Mouse (Mus musculus): ENCODE results near the gene Cdk14.
"Not testable (repeated sequence)": the region's sequence is repeated elsewhere in the genome, so short reads cannot be mapped to it uniquely, and the experiment has no call there.

Cdk14 gene

DNA sequence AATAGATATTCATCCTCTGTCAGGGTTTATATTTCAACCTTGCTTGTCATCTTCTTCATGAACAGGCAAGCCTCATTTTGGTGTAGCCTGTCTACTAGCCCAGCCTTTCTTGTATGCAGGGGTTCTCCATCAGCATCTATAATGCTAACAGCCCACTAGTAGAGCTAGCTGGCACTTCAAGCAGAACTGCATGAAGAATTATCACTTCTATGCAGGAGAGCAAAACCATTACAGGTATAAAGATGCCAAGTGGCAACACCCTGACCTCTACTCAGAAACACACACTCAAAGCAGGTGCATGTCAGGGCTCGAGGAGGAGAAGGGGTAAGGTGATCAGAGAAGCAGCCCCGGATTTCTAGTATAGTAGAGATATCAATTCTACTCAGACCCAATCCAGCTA lies 155.4 kb downstream of the Cdk14 start:
- DNase-seq (ENCODE audit: low spot score in 2 of 2) = no peak

DNA sequence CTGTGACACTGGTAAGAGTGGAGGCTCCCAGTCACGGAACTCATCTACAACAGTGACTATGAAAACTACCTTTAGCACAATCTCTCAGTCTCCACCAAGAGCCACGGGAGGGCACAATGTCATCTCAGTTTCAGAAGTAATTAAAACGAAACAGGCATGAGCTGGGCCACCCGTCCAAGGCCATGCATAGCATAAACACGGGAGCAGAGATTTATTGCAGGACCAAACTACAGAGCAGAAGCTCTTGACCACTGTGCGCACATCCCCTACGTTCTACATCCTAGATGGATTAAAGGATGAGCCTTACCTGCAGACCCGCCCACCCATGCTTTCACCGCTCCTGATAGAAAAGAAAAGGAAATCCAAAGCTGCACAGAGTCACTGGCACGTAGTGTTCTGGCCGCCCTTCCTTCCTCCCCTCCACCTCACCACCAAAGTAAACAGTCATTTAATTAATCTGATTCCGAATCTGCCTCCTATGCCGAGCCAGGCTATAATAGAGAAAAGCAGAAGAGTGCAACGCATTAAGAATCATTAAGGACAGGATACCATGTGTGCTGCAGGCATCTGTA lies 158.3 kb downstream of the Cdk14 start:
- no peak for DNase-seq (ENCODE audit: low spot score in 2 of 2)

DNA sequence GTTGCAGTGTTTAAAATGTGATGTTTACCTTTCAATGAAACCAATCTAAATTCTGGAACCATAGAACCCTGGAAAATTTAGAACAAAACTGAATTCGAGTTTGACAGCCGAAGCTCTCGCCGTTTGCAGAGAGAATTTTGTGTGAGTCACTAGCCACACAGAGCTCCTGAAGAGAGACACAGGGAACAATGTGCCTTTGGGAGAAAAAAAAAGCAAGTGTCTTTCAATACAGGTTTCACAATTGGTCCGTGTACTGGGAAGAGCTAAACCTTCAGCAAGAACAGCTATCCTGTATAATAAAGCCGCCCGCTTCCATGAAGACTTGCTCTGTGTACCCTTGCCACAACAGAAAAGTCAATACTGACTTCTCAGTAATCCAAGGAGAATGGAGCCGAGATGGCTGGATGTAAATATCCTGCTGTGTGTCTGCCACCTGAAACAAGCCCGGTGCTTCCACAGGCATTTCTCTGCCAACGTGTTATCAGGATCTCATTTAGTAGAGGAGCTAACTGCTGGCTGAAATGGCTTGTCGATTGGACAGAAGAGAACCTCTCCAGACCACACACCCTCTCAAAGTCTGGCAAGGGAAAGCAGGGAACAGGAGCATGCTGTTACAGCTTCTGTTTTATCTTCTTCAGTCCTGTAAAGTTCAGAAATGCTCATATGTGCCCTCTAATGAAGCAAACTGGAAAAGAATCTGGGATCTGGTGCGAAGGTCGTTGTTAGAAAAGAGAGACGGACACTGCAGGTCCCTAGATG lies 159.0 kb downstream of the Cdk14 start:
- DNase-seq (ENCODE audit: low spot score in 2 of 2) = no peak

DNA sequence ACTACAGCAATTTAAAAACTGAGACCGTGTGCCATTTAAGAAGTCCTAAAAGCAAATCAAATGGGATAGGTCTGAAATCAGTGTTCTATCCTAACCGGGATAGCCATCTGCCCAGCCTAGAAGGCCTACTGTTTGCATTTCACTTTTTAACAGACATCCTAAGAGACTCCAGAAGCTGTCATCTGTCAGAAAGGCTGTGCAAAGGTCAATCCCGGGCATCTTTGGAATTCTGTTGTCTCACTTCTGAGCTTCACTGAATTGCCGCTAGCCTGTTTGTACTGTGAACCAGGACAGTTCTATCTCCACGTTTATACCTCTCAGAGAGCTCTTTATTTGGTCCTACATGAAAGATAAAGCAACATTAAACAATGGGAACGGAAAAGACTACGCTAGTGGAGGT lies 159.8 kb downstream of the Cdk14 start:
- no peak for DNase-seq (ENCODE audit: low spot score in 2 of 2)

DNA sequence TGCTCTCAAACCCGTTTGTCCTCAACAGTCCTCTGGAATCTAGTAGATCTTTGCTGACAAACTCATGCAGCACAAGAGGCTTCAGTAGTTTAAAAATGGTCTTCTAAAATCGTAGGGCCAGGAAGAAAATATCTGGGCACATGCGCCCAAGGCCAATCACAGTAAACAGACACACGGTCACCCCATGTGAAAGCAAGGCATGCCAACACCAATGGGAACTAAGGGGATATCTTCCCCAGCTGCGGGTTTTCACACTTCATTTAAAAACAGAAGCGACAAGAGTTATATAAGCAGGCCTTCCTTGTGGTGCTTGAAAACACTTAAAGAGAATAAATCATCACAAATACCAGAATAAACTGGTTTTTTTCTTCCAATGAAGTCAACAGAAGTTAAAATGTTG lies 165.7 kb downstream of the Cdk14 start:
- DNase-seq (ENCODE audit: low spot score in 2 of 2) = peak; percentile 23 to 51

DNA sequence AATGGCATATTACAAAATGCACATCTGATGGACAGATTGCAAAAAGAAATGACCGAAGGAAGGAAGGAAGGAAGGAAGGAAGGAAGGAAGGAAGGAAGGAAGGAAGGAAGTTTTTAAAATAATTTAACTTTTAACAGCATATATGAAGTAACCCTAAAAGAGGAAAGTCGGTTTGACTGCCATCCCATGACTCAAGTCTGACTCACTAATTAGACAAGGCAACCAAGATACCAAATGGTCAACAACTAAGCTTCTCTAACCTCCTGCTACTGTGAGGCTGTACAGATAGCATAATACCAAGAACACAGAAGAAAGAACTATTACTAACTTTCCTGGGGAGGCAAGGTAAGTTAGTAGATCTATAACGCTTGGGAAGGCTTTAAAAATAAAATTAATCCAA lies 166.9 kb downstream of the Cdk14 start:
- no peak for DNase-seq (ENCODE audit: low spot score in 2 of 2)

DNA sequence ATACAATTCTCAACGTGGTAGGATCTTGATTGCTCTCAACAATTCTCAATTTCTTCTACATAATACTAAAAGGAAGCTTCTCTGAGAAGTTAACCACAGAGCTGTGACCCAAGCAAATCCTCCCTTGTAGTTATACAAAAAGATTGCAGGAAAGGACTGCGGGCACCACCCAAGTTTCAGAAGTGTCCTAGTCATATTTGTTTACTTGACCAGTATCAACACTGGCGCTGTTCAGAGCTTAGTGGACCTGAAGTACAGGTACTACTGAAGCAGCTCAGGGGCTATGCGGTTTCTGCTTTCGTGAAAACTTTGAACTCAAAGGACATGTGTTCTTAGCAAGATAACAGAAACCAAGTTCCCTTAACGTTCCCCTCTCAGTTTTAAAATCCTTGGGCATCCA lies 172.4 kb downstream of the Cdk14 start:
- DNase-seq (ENCODE audit: low spot score in 2 of 2) = no peak

DNA sequence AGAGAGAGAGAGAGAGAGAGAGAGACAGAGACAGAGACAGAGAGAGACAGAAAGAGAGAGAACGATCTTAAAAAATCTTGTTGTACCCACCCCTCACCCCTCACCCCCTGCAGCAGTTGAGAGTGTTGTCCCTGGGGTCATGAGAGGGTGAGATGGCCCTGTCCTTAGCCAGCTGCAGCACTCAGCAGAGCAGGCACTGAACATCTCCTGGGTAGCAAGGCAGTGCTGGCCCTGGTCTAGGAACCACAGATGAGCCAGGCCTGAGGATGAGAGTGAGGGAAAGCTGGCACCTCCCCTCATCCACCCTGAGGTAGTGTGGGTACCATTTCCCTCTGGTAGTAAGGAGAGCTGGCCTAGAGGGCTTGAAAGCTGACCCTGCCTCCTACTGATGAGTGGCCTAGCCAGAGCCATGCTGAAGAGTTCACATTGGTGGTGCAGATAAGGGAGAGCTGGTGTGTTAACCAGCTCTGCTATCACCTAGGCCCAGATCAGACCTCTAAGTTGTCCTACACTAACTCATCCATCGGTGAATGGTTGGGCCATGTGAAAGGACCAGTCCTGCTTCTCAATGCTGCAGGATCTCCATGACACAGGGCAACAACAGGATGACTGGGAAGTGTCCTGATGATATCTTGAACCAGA lies 173.5 kb downstream of the Cdk14 start:
- DNase-seq (ENCODE audit: low spot score in 2 of 2) = no peak

DNA sequence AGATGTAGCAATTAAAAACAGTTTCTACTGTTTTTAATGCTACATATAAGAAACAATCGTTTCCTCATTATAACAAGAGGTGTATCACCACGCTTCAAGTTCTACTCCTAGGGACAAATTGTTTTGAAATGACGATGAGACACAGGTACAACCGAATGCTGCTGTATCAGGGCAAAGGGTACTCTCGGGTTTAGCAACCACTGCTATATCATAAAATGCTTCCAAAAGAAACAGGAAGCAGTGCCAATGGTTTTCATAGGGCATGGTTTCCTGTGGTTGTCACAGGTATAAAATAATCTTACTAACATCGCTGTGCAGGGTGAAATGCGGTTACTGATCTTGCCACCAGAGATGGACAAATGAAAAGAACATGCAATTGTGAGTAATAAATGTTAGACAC lies 174.9 kb downstream of the Cdk14 start:
- DNase-seq (ENCODE audit: low spot score in 2 of 2) = no peak

DNA sequence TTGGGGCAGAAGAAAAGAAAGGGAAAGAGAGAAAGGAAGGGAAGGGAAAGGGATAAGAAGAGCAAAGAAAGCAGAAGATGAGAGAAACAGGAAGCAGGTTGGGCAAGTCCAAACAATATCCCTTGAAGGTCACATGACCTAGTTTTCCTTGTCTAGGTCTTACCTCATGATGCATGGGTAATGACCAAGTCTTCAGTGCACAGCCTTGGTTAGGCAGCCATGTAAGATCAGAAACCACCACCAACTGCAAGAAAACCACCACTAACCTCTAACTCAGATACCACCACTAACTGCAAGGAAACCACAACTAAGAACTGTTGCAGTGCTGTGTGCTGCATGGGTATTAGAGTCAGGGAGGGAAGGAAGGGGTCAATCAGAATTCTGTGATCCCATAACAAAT lies 176.5 kb downstream of the Cdk14 start:
- DNase-seq (ENCODE audit: low spot score in 2 of 2) = no peak

DNA sequence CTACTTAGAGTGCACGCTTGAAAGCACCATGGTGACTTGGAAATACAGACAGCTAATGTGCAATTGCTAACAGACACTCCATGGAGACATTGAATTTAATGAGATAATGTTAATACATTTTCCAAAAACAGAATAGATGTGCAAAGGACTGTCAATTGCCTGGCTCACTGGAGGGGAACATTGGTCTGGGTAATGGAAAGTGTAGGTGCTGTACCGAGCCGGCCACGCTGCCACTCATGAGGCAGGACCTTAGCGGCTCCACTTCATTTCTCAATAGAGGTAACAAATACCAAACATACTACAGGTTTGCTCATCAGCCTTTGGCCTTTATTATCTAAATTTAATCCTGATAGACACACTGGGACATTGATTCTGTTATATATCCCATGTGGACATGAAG lies 177.4 kb downstream of the Cdk14 start:
- no peak for DNase-seq (ENCODE audit: low spot score in 2 of 2)

DNA sequence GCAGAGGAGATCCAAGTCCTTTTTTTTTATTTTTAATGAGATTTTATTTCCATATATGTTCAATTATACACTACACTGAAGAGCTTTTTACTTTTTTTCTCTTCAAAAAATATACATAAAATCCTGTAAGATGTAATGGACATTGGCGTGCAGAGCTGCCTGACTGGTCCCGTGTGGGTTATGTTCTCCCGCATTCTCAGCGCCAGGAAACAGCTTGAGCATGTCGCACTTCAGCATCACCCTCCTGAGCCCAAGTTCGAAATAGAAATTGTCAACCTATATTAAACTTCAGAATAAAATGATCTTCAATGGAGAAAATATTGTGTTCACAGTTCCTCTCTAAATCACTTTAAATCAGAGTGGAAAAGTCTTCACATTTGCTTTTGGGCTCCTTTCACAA lies 179.0 kb downstream of the Cdk14 start:
- no peak for DNase-seq (ENCODE audit: low spot score in 2 of 2)

DNA sequence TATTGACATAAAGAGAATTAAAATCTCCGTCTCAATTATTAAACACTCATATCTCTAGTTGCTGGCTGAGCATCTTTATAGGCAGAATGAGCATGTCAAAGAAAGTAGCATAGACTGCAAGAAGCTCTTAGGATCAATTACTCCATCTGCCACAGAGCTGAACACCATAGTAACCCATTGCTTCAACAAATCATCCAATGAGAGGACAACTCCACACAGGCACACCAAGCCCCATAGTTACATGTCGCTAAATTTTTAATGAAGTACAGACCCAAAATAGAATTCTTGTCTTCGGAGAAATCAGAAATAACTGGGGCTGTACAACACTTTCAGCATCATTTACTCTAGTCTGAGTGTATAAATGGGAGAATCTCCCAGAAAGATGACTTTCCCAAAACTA lies 180.0 kb downstream of the Cdk14 start:
- no peak for DNase-seq (ENCODE audit: low spot score in 2 of 2)

DNA sequence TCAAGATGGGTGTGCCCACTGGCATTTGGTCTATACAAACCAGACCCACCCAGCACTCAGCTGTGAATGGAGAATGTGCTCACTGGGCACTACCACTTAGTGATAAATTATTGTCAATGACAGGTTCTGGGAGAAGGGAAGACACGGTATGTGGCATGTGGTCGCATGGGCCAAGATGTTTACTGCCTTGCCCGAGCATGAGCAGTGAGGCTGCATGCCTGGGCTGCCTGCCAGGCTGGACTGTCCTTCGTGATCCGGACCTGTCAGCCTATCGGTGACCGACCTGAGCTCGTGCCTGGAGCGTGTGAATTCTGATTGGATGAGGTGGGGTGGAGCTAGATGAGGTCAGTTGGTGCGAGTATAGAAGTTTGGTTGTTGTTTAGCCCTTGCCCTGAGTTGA lies 185.2 kb downstream of the Cdk14 start:
- DNase-seq (ENCODE audit: low spot score in 2 of 2) = not testable (repeated sequence)

DNA sequence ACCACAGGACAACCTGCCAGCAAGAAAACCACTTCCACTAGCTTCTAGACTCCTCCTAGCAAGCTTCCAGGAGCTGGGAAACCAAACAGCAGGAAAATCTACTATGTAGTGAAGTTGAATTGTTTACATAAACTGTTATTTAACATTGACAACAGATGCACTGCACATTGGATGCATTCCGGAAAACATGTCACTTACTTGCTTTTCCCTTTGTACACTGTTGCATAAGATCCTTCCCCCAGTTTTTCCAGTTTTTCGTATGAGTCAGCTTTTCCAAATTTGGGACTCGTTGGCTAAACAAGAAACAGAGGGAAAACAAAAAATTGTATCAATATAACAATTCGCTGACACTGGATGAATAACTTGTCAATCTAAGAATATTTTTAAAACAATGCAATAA lies 193.1 kb downstream of the Cdk14 start:
- DNase-seq (ENCODE audit: low spot score in 2 of 2) = peak in 1 of 2 experiments; percentile 15

DNA sequence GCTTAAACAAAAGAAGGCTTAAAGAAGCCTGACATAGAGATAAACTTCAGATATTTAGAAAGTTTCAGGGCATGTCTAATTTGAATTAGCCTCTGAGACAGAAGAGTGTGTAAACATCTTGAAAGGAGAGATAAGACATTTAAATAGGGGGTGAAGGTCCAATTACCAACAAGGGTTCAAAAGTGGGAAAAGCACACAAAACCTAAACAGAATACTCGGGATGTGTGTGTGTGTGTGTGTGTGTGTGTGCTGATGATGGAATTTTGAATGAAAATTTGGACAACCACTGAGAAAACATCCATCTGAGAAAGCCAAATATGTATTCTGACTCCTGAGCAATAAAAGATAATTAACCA lies 208.4 kb downstream of the Cdk14 start:
- no peak for DNase-seq (ENCODE audit: low spot score in 2 of 2)

DNA sequence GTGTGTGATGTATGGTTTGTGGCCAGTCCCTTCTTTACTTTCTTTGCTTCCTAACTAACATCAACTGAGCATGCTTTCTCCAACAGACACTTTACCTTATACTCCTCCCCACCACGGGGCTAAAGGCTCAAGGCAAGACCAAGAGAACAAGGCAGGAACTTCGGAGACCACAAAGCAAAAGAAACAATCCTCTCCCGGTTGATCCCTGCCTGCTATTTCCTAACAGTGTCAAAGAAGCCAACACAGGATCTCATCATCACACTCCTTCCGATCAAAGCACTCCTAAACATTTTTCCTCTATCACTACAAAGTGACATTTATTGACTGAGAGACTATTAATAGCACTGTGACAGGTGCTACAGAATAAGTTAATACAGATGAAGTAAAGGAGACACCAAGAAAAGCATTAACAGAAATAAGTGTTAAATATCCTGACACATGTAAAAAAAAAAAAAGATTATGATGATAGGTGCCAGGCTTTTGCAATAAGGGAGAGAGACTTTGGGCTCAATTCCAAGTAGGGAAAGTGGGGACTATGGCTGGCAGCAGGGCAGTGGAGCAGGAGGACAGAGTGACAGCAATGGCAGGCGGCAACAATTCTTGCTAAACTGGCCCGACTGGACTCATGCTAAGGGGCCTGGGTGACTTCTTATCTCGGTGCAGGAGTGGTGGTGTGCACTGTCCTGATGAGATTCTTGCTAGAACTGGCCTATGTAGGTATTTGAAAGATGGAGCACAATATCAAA lies 208.9 kb downstream of the Cdk14 start:
- DNase-seq (ENCODE audit: low spot score in 2 of 2) = no peak

DNA sequence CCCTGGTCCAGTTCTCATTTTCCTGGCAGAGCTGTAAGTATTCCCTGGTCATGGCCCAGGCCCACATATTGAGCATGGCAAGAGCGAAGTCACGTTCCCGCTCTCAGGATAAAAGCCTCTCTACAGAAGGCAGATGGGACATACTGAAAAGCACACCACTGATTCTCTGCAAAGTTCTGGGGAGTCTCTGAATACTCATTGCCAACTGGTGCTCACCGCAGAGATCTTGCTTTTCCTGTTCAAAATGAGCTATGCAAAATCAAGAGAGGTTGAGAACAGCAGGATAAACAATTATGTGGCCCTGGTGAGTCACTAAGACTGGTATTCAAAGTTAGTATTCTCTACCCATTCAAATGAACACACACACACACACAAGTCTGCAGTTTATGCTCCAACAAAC lies 212.1 kb downstream of the Cdk14 start:
- DNase-seq (ENCODE audit: low spot score in 2 of 2) = peak in 1 of 2 experiments; percentile 16

DNA sequence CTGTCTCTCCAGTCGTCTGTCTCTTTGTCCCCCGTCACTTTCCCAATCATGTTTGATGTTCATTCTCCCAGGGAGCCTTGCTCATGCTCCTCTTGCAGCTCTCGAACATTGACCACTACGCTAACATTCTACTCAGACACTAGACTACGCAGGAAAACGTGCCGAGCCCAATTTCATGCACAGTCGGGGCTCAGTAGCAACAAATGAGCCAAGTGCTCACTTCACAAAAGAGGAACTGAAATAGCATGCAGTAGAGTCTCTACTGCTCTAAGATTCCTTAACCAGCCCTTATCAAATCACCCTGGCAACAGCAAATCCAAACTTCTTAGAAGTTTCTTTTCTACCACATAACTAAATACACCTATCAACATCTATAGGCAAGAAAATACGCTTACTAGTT lies 214.1 kb downstream of the Cdk14 start:
- DNase-seq (ENCODE audit: low spot score in 2 of 2) = no peak

DNA sequence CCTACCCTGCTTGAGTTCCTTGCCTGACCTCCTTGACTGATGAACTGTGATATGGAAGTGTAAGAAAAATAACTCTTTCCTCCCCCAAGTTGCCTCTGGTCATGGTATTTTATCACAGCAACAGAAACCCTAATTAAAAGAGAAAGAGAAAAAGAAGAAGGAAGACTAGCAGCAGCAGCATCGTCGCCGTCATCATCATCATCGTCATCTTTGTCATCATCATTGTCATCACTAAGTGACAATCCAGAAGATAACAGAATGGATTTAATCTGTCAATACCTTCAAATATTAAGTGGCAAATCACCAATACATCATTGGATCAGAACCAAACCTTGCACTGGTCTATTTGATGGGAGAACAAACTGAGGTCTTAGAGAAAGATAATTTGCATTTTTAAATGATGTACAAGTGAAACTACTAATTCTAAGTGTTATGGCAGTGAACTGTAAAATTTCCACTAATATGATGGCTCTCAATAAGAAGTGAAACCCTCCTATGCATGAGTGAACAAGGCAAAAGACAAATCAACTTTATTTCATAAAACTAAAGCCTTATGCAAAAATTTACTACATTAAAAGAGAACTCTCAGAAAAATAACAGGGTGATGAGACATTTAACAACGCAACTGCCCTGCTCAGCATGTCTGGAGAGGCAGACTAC lies 225.4 kb downstream of the Cdk14 start:
- no peak for DNase-seq (ENCODE audit: low spot score in 2 of 2)

DNA sequence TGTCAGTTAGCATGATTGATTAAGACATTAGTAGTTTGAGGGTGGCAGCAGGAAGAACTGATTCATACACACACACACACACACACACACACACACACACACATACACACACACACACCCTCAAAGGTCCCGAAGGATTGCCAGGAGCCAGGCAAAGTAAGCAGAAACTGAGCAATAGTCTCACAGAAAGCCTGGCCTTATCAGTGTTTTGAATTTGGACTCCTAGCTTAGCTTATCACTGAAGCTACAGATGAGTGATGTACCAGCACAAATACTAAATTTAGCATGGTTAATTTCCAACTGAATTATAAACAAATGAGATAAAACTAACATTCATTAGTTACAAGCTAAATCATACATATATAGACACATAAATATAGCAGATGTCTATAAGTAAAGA lies 230.5 kb downstream of the Cdk14 start:
- DNase-seq (ENCODE audit: low spot score in 2 of 2) = no peak
